Mouse (Mus musculus): ENCODE measurements at regions not wholly inside any gene's neighbourhood (a gene's known extent, or its start where the extent isn't known, plus 50 kb on each side); places are given as distances from the start of the nearest gene placed in this dataset.

DNA sequence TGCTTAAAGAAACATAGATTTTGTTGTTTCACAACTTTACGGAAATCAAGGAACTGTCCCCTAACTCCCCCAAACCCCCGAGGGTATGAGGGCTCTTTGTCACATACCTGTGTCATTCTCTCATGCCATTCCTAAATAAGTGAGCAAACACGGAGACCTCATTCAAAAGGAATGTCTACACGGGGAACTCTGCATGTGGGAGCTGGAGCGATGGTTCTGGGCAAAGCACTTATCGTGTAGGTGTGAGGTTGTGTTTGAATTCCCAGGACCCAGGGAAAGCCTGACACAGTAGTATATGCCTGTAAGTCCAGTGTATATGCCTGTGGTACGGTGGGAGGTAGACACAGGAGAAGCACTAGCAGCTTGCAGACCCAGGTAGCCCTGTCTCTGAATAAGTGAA, 107.6 kb upstream of the Igfbp7 start:
- TF ChIP-seq CTCF (IDR thresholded peaks at IDR 0.05; ENCODE audit: low read depth, low read length) (no peak), POLR2A (IDR thresholded peaks at IDR 0.05; ENCODE audit: insufficient read depth, low read length) (no peak), EP300 (IDR thresholded peaks at IDR 0.05; ENCODE audit: insufficient read depth, low read depth, low read length) (no peak)
